Mouse (Mus musculus): Measurements from ENCODE around the gene Trmt10a.

Trmt10a gene

GRCm38 (mm10) chr3:138142052-138142732 lies 1.1 kb upstream of the Trmt10a start:
- no peak for TF ChIP-seq POU5F1 (IDR thresholded peaks at IDR 0.05; ENCODE audit: borderline replicate concordance, low read length)
- no peak for TF ChIP-seq NANOG (IDR thresholded peaks at IDR 0.05; ENCODE audit: borderline replicate concordance, low read length)
- TF ChIP-seq CTCF (conservative IDR thresholded peaks at IDR 0.05; ENCODE audit: low read length) = no peak
- H3K9me3 ChIP-seq (ENCODE audit: low read length) = peaks cover 9% of the 10 kb centered on the region; the same call in 1 of the 2 replicates
- peaks cover 4% of the 10 kb centered on the region; the same call in 1 of the 2 replicates for H3K36me3 ChIP-seq (ENCODE audit: insufficient read depth, low read length)
- no peaks in the 10 kb centered on the region for H3K27me3 ChIP-seq (ENCODE audit: insufficient read depth, low read length)
- peak overlapping the region; percentile 86 for H3K4me3 ChIP-seq (replicated peaks; ENCODE audit: low read length)
- peaks cover 15% of the 10 kb centered on the region for H3K4me1 ChIP-seq (replicated peaks; ENCODE audit: low read depth, low read length)

- Histone ChIP-seq H3K4me1 (replicated peaks; ENCODE audit: low read depth, low read length) (peaks cover 15% of the 10 kb centered on the region), H3K4me3 (replicated peaks; ENCODE audit: low read length) (peak overlapping the region; percentile 86), H3K36me3 (ENCODE audit: insufficient read depth, low read length) (peaks cover 4% of the 10 kb centered on the region; the same call in 1 of the 2 replicates), H3K9me3 (ENCODE audit: low read length) (peaks cover 6% of the 10 kb centered on the region; the same call in 1 of the 2 replicates), H3K27me3 (ENCODE audit: insufficient read depth, low read length) (no peaks in the 10 kb centered on the region)
- no peak for TF ChIP-seq NANOG (IDR thresholded peaks at IDR 0.05; ENCODE audit: borderline replicate concordance, low read length)
- no peak for TF ChIP-seq CTCF (conservative IDR thresholded peaks at IDR 0.05; ENCODE audit: low read length)
- TF ChIP-seq POU5F1 (IDR thresholded peaks at IDR 0.05; ENCODE audit: borderline replicate concordance, low read length) = no peak
Observed at GRCm38 (mm10) chr3:138142733-138143314, 424 bp upstream of the Trmt10a start.

GRCm38 (mm10) chr3:138144060-138144641 lies 903 bp downstream of the Trmt10a start:
- H3K27me3 ChIP-seq (ENCODE audit: insufficient read depth, low read length) = no peaks in the 10 kb centered on the region
- TF ChIP-seq NANOG (IDR thresholded peaks at IDR 0.05; ENCODE audit: borderline replicate concordance, low read length) = no peak
- TF ChIP-seq POU5F1 (IDR thresholded peaks at IDR 0.05; ENCODE audit: borderline replicate concordance, low read length) = no peak
- TF ChIP-seq CTCF (conservative IDR thresholded peaks at IDR 0.05; ENCODE audit: low read length) = no peak
- no peaks in the 10 kb centered on the region for H3K9me3 ChIP-seq (ENCODE audit: low read length)
- peaks cover 15% of the 10 kb centered on the region for H3K4me1 ChIP-seq (replicated peaks; ENCODE audit: low read depth, low read length)
- peak overlapping the region; percentile 86 for H3K4me3 ChIP-seq (replicated peaks; ENCODE audit: low read length)
- H3K36me3 ChIP-seq (ENCODE audit: insufficient read depth, low read length) = peaks cover 16% of the 10 kb centered on the region

- H3K4me3 ChIP-seq (replicated peaks; ENCODE audit: low read length) = peak within 1 kb of the TSS; percentile 86
- peaks cover 18% of the 10 kb centered on the region for H3K36me3 ChIP-seq (ENCODE audit: insufficient read depth, low read length)
- TF ChIP-seq NANOG (IDR thresholded peaks at IDR 0.05; ENCODE audit: borderline replicate concordance, low read length) = no peak
- TF ChIP-seq POU5F1 (IDR thresholded peaks at IDR 0.05; ENCODE audit: borderline replicate concordance, low read length) = no peak
- TF ChIP-seq CTCF (conservative IDR thresholded peaks at IDR 0.05; ENCODE audit: low read length) = peak; percentile 45
- H3K9me3 ChIP-seq (ENCODE audit: low read length) = no peaks in the 10 kb centered on the region
- no peaks in the 10 kb centered on the region for H3K27me3 ChIP-seq (ENCODE audit: insufficient read depth, low read length)
- peaks cover 15% of the 10 kb centered on the region for H3K4me1 ChIP-seq (replicated peaks; ENCODE audit: low read depth, low read length)
Observed at GRCm38 (mm10) chr3:138144642-138145171, 1.5 kb downstream of the Trmt10a start, which contains the start of gene Mttp. Gene Mttp (minus strand): TSS chr3:138144968.

- TF ChIP-seq CTCF (conservative IDR thresholded peaks at IDR 0.05; ENCODE audit: low read length) (peak; percentile 28), NANOG (IDR thresholded peaks at IDR 0.05; ENCODE audit: borderline replicate concordance, low read length) (no peak)
- Histone ChIP-seq H3K9me3 (ENCODE audit: low read length) (peaks cover 11% of the 10 kb centered on the region), H3K36me3 (ENCODE audit: insufficient read depth, low read length) (peaks cover 51% of the 10 kb centered on the region), H3K4me1 (replicated peaks; ENCODE audit: low read depth, low read length) (peaks cover 7% of the 10 kb centered on the region), H3K4me3 (replicated peaks; ENCODE audit: low read length) (no peak overlapping the region), H3K27me3 (ENCODE audit: insufficient read depth, low read length) (no peaks in the 10 kb centered on the region)
Observed at GRCm38 (mm10) chr3:138148811-138149210, 5.6 kb downstream of the Trmt10a start.

GRCm38 (mm10) chr3:138155062-138155461 lies 11.8 kb downstream of the Trmt10a start:
- Histone ChIP-seq H3K4me1 (replicated peaks; ENCODE audit: low read depth, low read length) (peaks cover 14% of the 10 kb centered on the region), H3K36me3 (ENCODE audit: insufficient read depth, low read length) (peaks cover 55% of the 10 kb centered on the region), H3K4me3 (replicated peaks; ENCODE audit: low read length) (no peak overlapping the region), H3K9me3 (ENCODE audit: low read length) (peaks cover 11% of the 10 kb centered on the region), H3K27me3 (ENCODE audit: insufficient read depth, low read length) (no peaks in the 10 kb centered on the region)
- TF ChIP-seq NANOG (IDR thresholded peaks at IDR 0.05; ENCODE audit: borderline replicate concordance, low read length) (no peak), POU5F1 (IDR thresholded peaks at IDR 0.05; ENCODE audit: borderline replicate concordance, low read length) (no peak), CTCF (conservative IDR thresholded peaks at IDR 0.05; ENCODE audit: low read length) (no peak)

- no peak for TF ChIP-seq NANOG (IDR thresholded peaks at IDR 0.05; ENCODE audit: borderline replicate concordance, low read length)
- TF ChIP-seq CTCF (conservative IDR thresholded peaks at IDR 0.05; ENCODE audit: low read length) = no peak
- TF ChIP-seq POU5F1 (IDR thresholded peaks at IDR 0.05; ENCODE audit: borderline replicate concordance, low read length) = no peak
- Histone ChIP-seq H3K27me3 (ENCODE audit: insufficient read depth, low read length) (no peaks in the 10 kb centered on the region), H3K4me1 (replicated peaks; ENCODE audit: low read depth, low read length) (peaks cover 16% of the 10 kb centered on the region), H3K36me3 (ENCODE audit: insufficient read depth, low read length) (peaks cover 40% of the 10 kb centered on the region), H3K4me3 (replicated peaks; ENCODE audit: low read length) (no peak overlapping the region), H3K9me3 (ENCODE audit: low read length) (peaks cover 11% of the 10 kb centered on the region)
Observed at GRCm38 (mm10) chr3:138156651-138157050, 13.4 kb downstream of the Trmt10a start.

- peaks cover 9% of the 10 kb centered on the region for H3K4me1 ChIP-seq (replicated peaks; ENCODE audit: low read depth, low read length)
- H3K4me3 ChIP-seq (replicated peaks; ENCODE audit: low read length) = no peak overlapping the region
- H3K27me3 ChIP-seq (ENCODE audit: insufficient read depth, low read length) = no peaks in the 10 kb centered on the region
- H3K36me3 ChIP-seq (ENCODE audit: insufficient read depth, low read length) = peaks cover 7% of the 10 kb centered on the region
- TF ChIP-seq POU5F1 (IDR thresholded peaks at IDR 0.05; ENCODE audit: borderline replicate concordance, low read length) = no peak
- no peak for TF ChIP-seq NANOG (IDR thresholded peaks at IDR 0.05; ENCODE audit: borderline replicate concordance, low read length)
- TF ChIP-seq CTCF (conservative IDR thresholded peaks at IDR 0.05; ENCODE audit: low read length) = no peak
- H3K9me3 ChIP-seq (ENCODE audit: low read length) = no peaks in the 10 kb centered on the region
Observed at GRCm38 (mm10) chr3:138161623-138162022, 18.4 kb downstream of the Trmt10a start.
